ENCODE assay signal across 8 mouse cellular contexts in genomic region chr15:89127364-89127940, GRCm38 (mm10). TPM values are rescaled to one million over a fixed set of nuclear protein-coding genes. Genes with fewer than 3 reads are reported as not detected.
DNase-seq lines count a peak whose midpoint lies in the region; ATAC-seq and TF ChIP-seq lines count a peak whose summit lies in the region.
"Had no signal": no experiment of that assay in that cellular context is flagged by ENCODE, and none has a peak within 500 bp of the region (broad histone marks: within the 10 kb centered on the region; RNA-seq: fewer than 3 reads in every experiment).

No protein-coding gene starts in this region.

- H3K9me3 ChIP-seq in forebrain, embryonic 11.5 days (ENCODE audit: control insufficient read depth, low read length): no peaks in the 10 kb centered on the region
- no peaks in the 10 kb centered on the region for H3K9me3 ChIP-seq in limb, embryonic 12.5 days

- H3K9ac ChIP-seq in liver, adult 2 months (ENCODE audit: low read depth, low read length): 0 out of 2 replicates have a peak overlapping the region, but pooled peaks have one; percentile 1
- H3K9ac ChIP-seq in forebrain, embryonic 11.5 days (ENCODE audit: low read length): peak overlapping the region; percentile 64; the same call in 1 of the 2 replicates
- H3K9ac ChIP-seq in limb, embryonic 12.5 days (replicated peaks): peak overlapping the region; percentile 66

- peaks cover 6% of the 10 kb centered on the region; the same call in 1 of the 2 replicates for H3K79me2 ChIP-seq in liver, adult 2 months (ENCODE audit: control insufficient read depth, insufficient read depth, low read length)

- H3K27ac ChIP-seq in liver, adult 2 months (replicated peaks; ENCODE audit: insufficient read depth, low read depth, low read length): no peak overlapping the region
- no peak overlapping the region for H3K27ac ChIP-seq in forebrain, embryonic 11.5 days (ENCODE audit: low read depth, low read length)
- no peak overlapping the region for H3K27ac ChIP-seq in limb, embryonic 12.5 days
- no peak overlapping the region for H3K27ac ChIP-seq in small intestine, adult 2 months (ENCODE audit: insufficient read depth, low read depth, low read length)

- DNase-seq in liver, adult 2 months (ENCODE audit: extremely low read depth, low read depth, low spot score): no peak
- DNase-seq in liver: no peak
- no peak for DNase-seq in forebrain, embryonic 11.5 days (ENCODE audit: low spot score)
- DNase-seq in Muller cell, postnatal 12 days (ENCODE audit: inconsistent ontology term): no peak
- DNase-seq: adrenal gland, postnatal 36 days had no signal

- WGBS in liver, adult 2 months: 82% methylated on average over 8 of the region's 8 CpGs
- 88% methylated on average over 8 of the region's 8 CpGs for WGBS in forebrain, embryonic 11.5 days
- WGBS in limb, embryonic 12.5 days: 86% methylated on average over 8 of the region's 8 CpGs
- WGBS in small intestine, adult 2 months: 39% methylated on average over 8 of the region's 8 CpGs

- ATAC-seq in forebrain, embryonic 11.5 days (replicated peaks; ENCODE audit: low FRiP score): no peak
- no peak for ATAC-seq in limb, embryonic 12.5 days (ENCODE audit: insufficient number of reproducible peaks, insufficient read depth, low FRiP score, low TSS enrichment, low read depth)
- ATAC-seq in megakaryocyte-erythroid progenitor cell, adult 5-6 weeks (replicated peaks; ENCODE audit: low FRiP score, low TSS enrichment, poor library complexity, severe bottlenecking): no peak

- H3K36me3 ChIP-seq in liver, adult 2 months (ENCODE audit: control insufficient read depth, insufficient read depth, low read length): no peaks in the 10 kb centered on the region
- H3K36me3 ChIP-seq in forebrain, embryonic 11.5 days (ENCODE audit: control insufficient read depth, insufficient read depth, low read length): no peaks in the 10 kb centered on the region
- 0 out of 2 replicates have a peak, but pooled peaks cover 2% of the 10 kb centered on the region for H3K36me3 ChIP-seq in limb, embryonic 12.5 days
- H3K36me3 ChIP-seq in small intestine, adult 2 months (ENCODE audit: control insufficient read depth, insufficient read depth, low read length): no peaks in the 10 kb centered on the region

- TF ChIP-seq CTCF in liver, adult 2 months (IDR thresholded peaks at IDR 0.05; ENCODE audit: low read depth, low read length): no peak
- no peak for TF ChIP-seq CTCF in small intestine, adult 2 months (IDR thresholded peaks at IDR 0.05; ENCODE audit: extremely low read depth, insufficient read length, insufficient replicate concordance, low read depth, low read length)

- H3K27me3 ChIP-seq in liver, adult 2 months (ENCODE audit: control insufficient read depth, insufficient read depth, low read length): no peaks in the 10 kb centered on the region
- no peaks in the 10 kb centered on the region for H3K27me3 ChIP-seq in forebrain, embryonic 11.5 days (ENCODE audit: control insufficient read depth, insufficient read depth, low read length)
- H3K27me3 ChIP-seq in limb, embryonic 12.5 days: no peaks in the 10 kb centered on the region
- no peaks in the 10 kb centered on the region for H3K27me3 ChIP-seq in small intestine, adult 2 months (ENCODE audit: control insufficient read depth, insufficient read depth, low read length)

- no peak for TF ChIP-seq POLR2A in liver, adult 2 months (IDR thresholded peaks at IDR 0.05; ENCODE audit: extremely low read depth, insufficient read depth, low read length)
- TF ChIP-seq POLR2A in small intestine, adult 2 months (IDR thresholded peaks at IDR 0.05; ENCODE audit: low read depth, low read length): no peak

- peak overlapping the region; percentile 63; the same call in 1 of the 2 replicates for H3K4me2 ChIP-seq in forebrain, embryonic 11.5 days (ENCODE audit: low read depth, low read length, severe bottlenecking)
- H3K4me2 ChIP-seq in limb, embryonic 12.5 days: peak overlapping the region; percentile 76

- H3K4me3 ChIP-seq in liver, adult 2 months (ENCODE audit: insufficient read depth, low read depth, low read length): no peak overlapping the region
- H3K4me3 ChIP-seq in forebrain, embryonic 11.5 days (ENCODE audit: low read depth, low read length): peak overlapping the region; percentile 42; the same call in 1 of the 2 replicates
- peak overlapping the region; percentile 58; the same call in 1 of the 2 replicates for H3K4me3 ChIP-seq in limb, embryonic 12.5 days (replicated peaks)
- peak overlapping the region; percentile 81 for H3K4me3 ChIP-seq in small intestine, adult 2 months (ENCODE audit: low read depth, low read length)

- peaks cover 12% of the 10 kb centered on the region for H3K4me1 ChIP-seq in liver, adult 2 months (ENCODE audit: control insufficient read depth, insufficient read depth, low read length)
- peaks cover 9% of the 10 kb centered on the region for H3K4me1 ChIP-seq in forebrain, embryonic 11.5 days (replicated peaks; ENCODE audit: control insufficient read depth, insufficient read depth, low read length)
- peaks cover 23% of the 10 kb centered on the region for H3K4me1 ChIP-seq in limb, embryonic 12.5 days (replicated peaks)
- H3K4me1 ChIP-seq in small intestine, adult 2 months (ENCODE audit: control insufficient read depth, insufficient read depth, insufficient read length, low read length): peaks cover 17% of the 10 kb centered on the region

RNA-seq across cellular contexts. Expression of gene Hdac10, which starts 1.0 kb away (rescaled TPM):
- 10.0 and 10.5 TPM in 2 replicates for total RNA-seq in liver, adult 2 months (2014; rRNA removed)
- polyA plus RNA-seq in liver, adult 2 months (2012; rRNA removed): 16.8 and 22.0 TPM in 2 replicates
- polyA plus RNA-seq in forebrain, embryonic 11.5 days (2014; fragmentation: Nextera tagmentation; extraction: Ambion mirVana): 14.2 and 16.2 TPM in 2 replicates
- polyA plus RNA-seq in limb, embryonic 12.5 days (2016; fragmentation: Nextera tagmentation; extraction: Ambion mirVana): 15.0 and 15.2 TPM in 2 replicates
- 13.2 and 19.0 TPM in 2 replicates for polyA plus RNA-seq in small intestine, adult 2 months (2012; rRNA removed)
- total RNA-seq in megakaryocyte-erythroid progenitor cell, adult 5-6 weeks (2014; fragmentation: Nextera tagmentation): 25.6 and 32.8 TPM in 2 replicates
- total RNA-seq in megakaryocyte-erythroid progenitor cell, adult 5-6 weeks (2017): 15.6 and 20.1 TPM in 2 replicates

RNA-seq across cellular contexts. Expression of gene Tubgcp6, which starts 4.5 kb away (rescaled TPM):
- 6.5 and 7.5 TPM in 2 replicates for total RNA-seq in liver, adult 2 months (2014; rRNA removed)
- 9.1 and 13.2 TPM in 2 replicates for polyA plus RNA-seq in liver, adult 2 months (2012; rRNA removed)
- polyA plus RNA-seq in forebrain, embryonic 11.5 days (2014; fragmentation: Nextera tagmentation; extraction: Ambion mirVana): 24.2 and 26.0 TPM in 2 replicates
- 22.7 and 24.8 TPM in 2 replicates for polyA plus RNA-seq in limb, embryonic 12.5 days (2016; fragmentation: Nextera tagmentation; extraction: Ambion mirVana)
- 21.6 and 29.0 TPM in 2 replicates for polyA plus RNA-seq in small intestine, adult 2 months (2012; rRNA removed)
- 34.1 and 39.1 TPM in 2 replicates for total RNA-seq in megakaryocyte-erythroid progenitor cell, adult 5-6 weeks (2014; fragmentation: Nextera tagmentation)
- 14.7 and 22.4 TPM in 2 replicates for total RNA-seq in megakaryocyte-erythroid progenitor cell, adult 5-6 weeks (2017)

RNA-seq across cellular contexts. Expression of gene Mapk12, which starts 13.1 kb away (rescaled TPM):
- total RNA-seq in liver, adult 2 months (2014; rRNA removed): 2.4 and 3.3 TPM in 2 replicates
- 1.6 and 2.1 TPM in 2 replicates for polyA plus RNA-seq in liver, adult 2 months (2012; rRNA removed)
- polyA plus RNA-seq in forebrain, embryonic 11.5 days (2014; fragmentation: Nextera tagmentation; extraction: Ambion mirVana): 26.9 and 29.8 TPM in 2 replicates
- polyA plus RNA-seq in limb, embryonic 12.5 days (2016; fragmentation: Nextera tagmentation; extraction: Ambion mirVana): 8.9 and 9.3 TPM in 2 replicates
- polyA plus RNA-seq in small intestine, adult 2 months (2012; rRNA removed): 2.0 and 2.4 TPM in 2 replicates
- total RNA-seq in megakaryocyte-erythroid progenitor cell, adult 5-6 weeks (2014; fragmentation: Nextera tagmentation): not detected in 2 replicates
- total RNA-seq in megakaryocyte-erythroid progenitor cell, adult 5-6 weeks (2017): 2.1 TPM in 1 of 2 replicates, not detected in the other

RNA-seq across cellular contexts. Expression of gene Mapk11, which starts 22.0 kb away (rescaled TPM):
- 0.74 and 1.1 TPM in 2 replicates for total RNA-seq in liver, adult 2 months (2014; rRNA removed)
- 1.1 and 1.3 TPM in 2 replicates for polyA plus RNA-seq in liver, adult 2 months (2012; rRNA removed)
- polyA plus RNA-seq in forebrain, embryonic 11.5 days (2014; fragmentation: Nextera tagmentation; extraction: Ambion mirVana): 43.2 and 47.6 TPM in 2 replicates
- polyA plus RNA-seq in limb, embryonic 12.5 days (2016; fragmentation: Nextera tagmentation; extraction: Ambion mirVana): 13.6 and 14.4 TPM in 2 replicates
- polyA plus RNA-seq in small intestine, adult 2 months (2012; rRNA removed): 2.3 and 3.2 TPM in 2 replicates
- total RNA-seq in megakaryocyte-erythroid progenitor cell, adult 5-6 weeks (2014; fragmentation: Nextera tagmentation): 0.11 TPM in 1 of 2 replicates, not detected in the other
- 0.27 and 3.5 TPM in 2 replicates for total RNA-seq in megakaryocyte-erythroid progenitor cell, adult 5-6 weeks (2017)

RNA-seq across cellular contexts. Expression of gene Selenoo, which starts 38.6 kb away (rescaled TPM):
- total RNA-seq in liver, adult 2 months (2014; rRNA removed): 91.0 and 101 TPM in 2 replicates
- polyA plus RNA-seq in liver, adult 2 months (2012; rRNA removed): 105 and 122 TPM in 2 replicates
- polyA plus RNA-seq in forebrain, embryonic 11.5 days (2014; fragmentation: Nextera tagmentation; extraction: Ambion mirVana): 22.6 and 25.1 TPM in 2 replicates
- 19.2 and 21.1 TPM in 2 replicates for polyA plus RNA-seq in limb, embryonic 12.5 days (2016; fragmentation: Nextera tagmentation; extraction: Ambion mirVana)
- polyA plus RNA-seq in small intestine, adult 2 months (2012; rRNA removed): 29.0 and 45.8 TPM in 2 replicates
- 15.3 and 20.8 TPM in 2 replicates for total RNA-seq in megakaryocyte-erythroid progenitor cell, adult 5-6 weeks (2014; fragmentation: Nextera tagmentation)
- total RNA-seq in megakaryocyte-erythroid progenitor cell, adult 5-6 weeks (2017): 16.6 and 18.5 TPM in 2 replicates

Comparison
In these comparisons a context has a peak if more than half of its experiments do, and no peak if none do; other contexts are left out.
1. H3K9ac ChIP-seq: peak in every context shown above with its lines; median percentile 66 in limb, embryonic 12.5 days; 64 in forebrain, embryonic 11.5 days; 1 in liver, adult 2 months.